Mouse (Mus musculus) liver, embryonic 14.5 days (tissue): Measurements from ENCODE around the gene Fcer1g.

Experiments
- CTCF ChIP-seq: IDR thresholded peaks from 2 replicates; pipeline ENCODE4 v1.5.1; 2016; ENCODE audit warnings: antibody characterized with exemption, low read depth, control low read depth
- EP300 ChIP-seq: IDR thresholded peaks from 2 replicates; pipeline ENCODE4 v1.6.1; 2016; ENCODE audit warnings: antibody characterized with exemption, low read depth

GRCm38 (mm10) chr1:171263666-171264461 is 29.7 kb upstream of the Fcer1g start:
- peak; percentile 69 for TF ChIP-seq CTCF
- TF ChIP-seq EP300 = no peak
